Mouse (Mus musculus): ENCODE results near the gene Prdm15. TPM values are rescaled to one million over a fixed set of nuclear protein-coding genes. Genes with fewer than 3 reads are reported as not detected.

The Prdm15 gene
- 3.3 and 9.9 TPM in 2 replicates for polyA plus RNA-seq (2011; ENCODE audit: insufficient read depth, insufficient read length, low replicate concordance, missing spikeins)

GRCm38 (mm10) chr16:97851741-97852319 is at the start of gene Prdm15:
Prdm15 (minus strand) TSS chr16:97851850.
- peak within 1 kb of the TSS; percentile 97 for H3K27ac ChIP-seq (ENCODE audit: control insufficient read depth, insufficient read depth, low read depth, low read length, poor library complexity)
- TF ChIP-seq CTCF (IDR thresholded peaks at IDR 0.05; ENCODE audit: control insufficient read depth, insufficient read depth, low read length) (no peak), POLR2A (IDR thresholded peaks at IDR 0.05; ENCODE audit: borderline replicate concordance, control insufficient read depth, low read depth, low read length) (peak; percentile 48; the same call in 1 of the 2 replicates)
- H3K4me1 ChIP-seq (ENCODE audit: control insufficient read depth, insufficient read depth, low read length): peaks cover 7% of the 10 kb centered on the region
- H3K4me3 ChIP-seq (replicated peaks; ENCODE audit: control insufficient read depth, low read depth, low read length): peak within 1 kb of the TSS; percentile 92
- under 1% methylated on average over 31 of the region's 31 CpGs for WGBS

- no peak for TF ChIP-seq POLR2A (IDR thresholded peaks at IDR 0.05; ENCODE audit: borderline replicate concordance, control insufficient read depth, low read depth, low read length)
- Histone ChIP-seq H3K4me1 (ENCODE audit: control insufficient read depth, insufficient read depth, low read length) (no peaks in the 10 kb centered on the region), H3K4me3 (replicated peaks; ENCODE audit: control insufficient read depth, low read depth, low read length) (no peak overlapping the region), H3K27ac (ENCODE audit: control insufficient read depth, insufficient read depth, low read depth, low read length, poor library complexity) (no peak overlapping the region)
- WGBS: 56% methylated on average over 5 of the region's 5 CpGs
Observed at GRCm38 (mm10) chr16:97897346-97898024, 45.8 kb upstream of the Prdm15 start.

- Histone ChIP-seq H3K27ac (ENCODE audit: control insufficient read depth, insufficient read depth, low read depth, low read length, poor library complexity) (no peak overlapping the region), H3K4me1 (ENCODE audit: control insufficient read depth, insufficient read depth, low read length) (no peaks in the 10 kb centered on the region; the same call in 1 of the 2 replicates), H3K4me3 (replicated peaks; ENCODE audit: control insufficient read depth, low read depth, low read length) (no peak overlapping the region)
- TF ChIP-seq CTCF (IDR thresholded peaks at IDR 0.05; ENCODE audit: control insufficient read depth, insufficient read depth, low read length) (no peak), POLR2A (IDR thresholded peaks at IDR 0.05; ENCODE audit: borderline replicate concordance, control insufficient read depth, low read depth, low read length) (no peak)
Observed at GRCm38 (mm10) chr16:97887762-97888161, 36.1 kb upstream of the Prdm15 start.

- no peak overlapping the region for H3K27ac ChIP-seq (ENCODE audit: control insufficient read depth, insufficient read depth, low read depth, low read length, poor library complexity)
- no peak for TF ChIP-seq POLR2A (IDR thresholded peaks at IDR 0.05; ENCODE audit: borderline replicate concordance, control insufficient read depth, low read depth, low read length)
- TF ChIP-seq CTCF (IDR thresholded peaks at IDR 0.05; ENCODE audit: control insufficient read depth, insufficient read depth, low read length): no peak
- no peaks in the 10 kb centered on the region; the same call in 1 of the 2 replicates for H3K4me1 ChIP-seq (ENCODE audit: control insufficient read depth, insufficient read depth, low read length)
- 89% methylated on average over 1 of the region's 1 CpGs for WGBS
- H3K4me3 ChIP-seq (replicated peaks; ENCODE audit: control insufficient read depth, low read depth, low read length): no peak overlapping the region
Observed at GRCm38 (mm10) chr16:97883696-97884095, 32.0 kb upstream of the Prdm15 start.

GRCm38 (mm10) chr16:97882891-97883290 is 31.2 kb upstream of the Prdm15 start:
- no peak overlapping the region for H3K27ac ChIP-seq (ENCODE audit: control insufficient read depth, insufficient read depth, low read depth, low read length, poor library complexity)
- H3K4me1 ChIP-seq (ENCODE audit: control insufficient read depth, insufficient read depth, low read length): no peaks in the 10 kb centered on the region; the same call in 1 of the 2 replicates
- no peak for TF ChIP-seq CTCF (IDR thresholded peaks at IDR 0.05; ENCODE audit: control insufficient read depth, insufficient read depth, low read length)
- TF ChIP-seq POLR2A (IDR thresholded peaks at IDR 0.05; ENCODE audit: borderline replicate concordance, control insufficient read depth, low read depth, low read length): no peak
- no peak overlapping the region for H3K4me3 ChIP-seq (replicated peaks; ENCODE audit: control insufficient read depth, low read depth, low read length)

- Histone ChIP-seq H3K27ac (ENCODE audit: control insufficient read depth, insufficient read depth, low read depth, low read length, poor library complexity) (no peak overlapping the region), H3K4me1 (ENCODE audit: control insufficient read depth, insufficient read depth, low read length) (no peaks in the 10 kb centered on the region; the same call in 1 of the 2 replicates), H3K4me3 (replicated peaks; ENCODE audit: control insufficient read depth, low read depth, low read length) (no peak overlapping the region)
- peak; percentile 44; the same call in 1 of the 2 replicates for TF ChIP-seq CTCF (IDR thresholded peaks at IDR 0.05; ENCODE audit: control insufficient read depth, insufficient read depth, low read length)
- no peak for TF ChIP-seq POLR2A (IDR thresholded peaks at IDR 0.05; ENCODE audit: borderline replicate concordance, control insufficient read depth, low read depth, low read length)
- 67% methylated on average over 1 of the region's 1 CpGs for WGBS
Observed at GRCm38 (mm10) chr16:97879134-97879533, 27.5 kb upstream of the Prdm15 start.

GRCm38 (mm10) chr16:97877502-97877901 is 25.9 kb upstream of the Prdm15 start:
- WGBS: 92% methylated on average over 3 of the region's 3 CpGs
- Histone ChIP-seq H3K4me1 (ENCODE audit: control insufficient read depth, insufficient read depth, low read length) (no peaks in the 10 kb centered on the region; the same call in 1 of the 2 replicates), H3K27ac (ENCODE audit: control insufficient read depth, insufficient read depth, low read depth, low read length, poor library complexity) (no peak overlapping the region), H3K4me3 (replicated peaks; ENCODE audit: control insufficient read depth, low read depth, low read length) (no peak overlapping the region)
- no peak for TF ChIP-seq POLR2A (IDR thresholded peaks at IDR 0.05; ENCODE audit: borderline replicate concordance, control insufficient read depth, low read depth, low read length)
- TF ChIP-seq CTCF (IDR thresholded peaks at IDR 0.05; ENCODE audit: control insufficient read depth, insufficient read depth, low read length): no peak

- no peak overlapping the region for H3K27ac ChIP-seq (ENCODE audit: control insufficient read depth, insufficient read depth, low read depth, low read length, poor library complexity)
- WGBS: 86% methylated on average over 4 of the region's 4 CpGs
- TF ChIP-seq POLR2A (IDR thresholded peaks at IDR 0.05; ENCODE audit: borderline replicate concordance, control insufficient read depth, low read depth, low read length): no peak
- no peak for TF ChIP-seq CTCF (IDR thresholded peaks at IDR 0.05; ENCODE audit: control insufficient read depth, insufficient read depth, low read length)
- no peaks in the 10 kb centered on the region for H3K4me1 ChIP-seq (ENCODE audit: control insufficient read depth, insufficient read depth, low read length)
- no peak overlapping the region for H3K4me3 ChIP-seq (replicated peaks; ENCODE audit: control insufficient read depth, low read depth, low read length)
Observed at GRCm38 (mm10) chr16:97875101-97875500, 23.5 kb upstream of the Prdm15 start.
